Mouse (Mus musculus): ENCODE data around the gene Setd5. TPM values are rescaled to one million over a fixed set of nuclear protein-coding genes. Genes with fewer than 3 reads are reported as not detected.

Gene Setd5
- 104 and 113 TPM in 2 replicates for total RNA-seq (2021)
- long read RNA-seq, experiment 1, partial matches to known transcripts, result 1 of 8 reads
- long read RNA-seq, experiment 1, other reads (novel, unspliced or antisense), result 4 of 8 reads
- long read RNA-seq, experiment 2, partial matches to known transcripts, result 3 of 8 reads
- long read RNA-seq, experiment 2, other reads (novel, unspliced or antisense), result 4 of 8 reads

DNA sequence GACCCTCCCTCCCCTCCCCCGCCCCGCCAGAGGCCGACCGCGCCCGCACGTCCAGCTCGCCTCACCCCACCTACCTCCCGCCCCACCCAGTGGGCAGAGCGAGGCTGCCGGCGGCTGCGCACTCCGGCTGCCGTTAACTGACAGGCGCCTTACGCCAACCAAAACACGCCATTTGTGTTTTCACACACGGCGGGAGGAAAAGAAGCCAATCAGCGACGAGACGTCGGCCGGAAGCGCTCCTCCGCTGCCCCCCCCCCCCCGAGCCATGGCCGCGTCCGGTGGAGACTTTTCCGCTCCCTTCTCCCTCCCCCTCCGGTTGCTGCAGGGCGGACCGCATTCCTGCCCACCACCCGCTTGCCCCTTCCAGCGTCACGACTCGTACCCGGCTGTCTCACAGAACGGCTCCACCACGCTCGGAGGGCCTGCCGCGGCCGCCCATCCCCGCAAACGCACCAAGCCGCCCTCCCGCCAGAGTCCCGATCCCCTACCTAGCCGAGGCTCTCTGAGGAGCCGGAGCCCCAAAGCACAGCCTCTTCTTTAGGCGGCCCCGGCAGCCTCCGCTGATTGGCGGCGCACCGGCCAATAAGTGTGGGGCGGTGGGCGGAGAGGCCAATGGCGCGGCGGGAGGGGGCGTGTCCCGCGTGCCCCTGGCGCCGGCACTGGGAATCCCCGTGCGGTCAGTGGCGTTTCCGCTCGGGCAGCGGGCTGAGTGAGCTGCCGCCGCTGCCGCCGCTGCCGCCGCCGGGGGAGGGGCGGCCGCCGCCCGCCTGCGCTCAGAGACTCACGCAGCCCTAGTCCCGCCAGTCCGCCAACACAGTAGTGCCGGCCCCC is at the start of gene Setd5:
Gene Setd5 (plus strand): TSS at position 680 of the 831 bp plus-strand sequence.
- peak; percentile 99 for DNase-seq

DNA sequence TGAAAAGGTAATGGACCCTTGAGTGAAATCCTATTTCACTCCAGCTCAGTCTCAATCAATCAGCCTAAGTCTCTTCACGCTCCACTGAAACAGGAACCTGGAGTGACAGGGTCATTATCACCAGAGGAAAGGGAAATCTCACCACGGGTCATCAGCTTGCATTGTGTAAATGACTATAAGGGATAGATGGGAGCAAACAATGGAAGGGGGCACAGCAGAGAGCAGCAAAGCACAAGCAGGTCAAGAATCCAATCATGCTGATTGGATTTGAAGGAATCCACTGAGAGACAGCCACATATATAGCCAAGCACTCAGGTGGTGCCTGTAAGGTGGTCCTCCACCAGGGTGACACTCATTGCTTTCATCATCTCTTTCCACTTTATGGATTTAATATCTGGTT is 49.7 kb upstream of the Setd5 start:
- DNase-seq, result no peak

DNA sequence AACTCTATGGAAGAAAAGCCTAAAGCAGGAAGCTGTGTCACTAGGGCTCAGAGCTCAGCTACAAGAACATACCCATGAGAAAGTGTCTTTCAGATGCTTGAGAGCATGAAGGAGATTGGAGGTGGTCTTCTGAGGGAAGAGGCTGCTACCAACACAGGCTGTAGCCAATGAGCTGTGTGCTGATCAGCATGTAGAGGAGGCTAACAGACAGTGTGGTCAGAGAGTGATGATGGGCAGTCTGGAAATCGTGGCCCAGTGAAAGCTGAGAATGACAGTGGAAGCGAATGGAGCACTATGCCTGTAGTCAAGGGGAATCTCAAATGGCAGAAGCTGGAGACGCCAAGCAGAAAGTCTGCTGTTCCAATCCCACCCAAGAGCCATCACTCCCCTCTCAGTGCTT is 48.2 kb upstream of the Setd5 start:
- no peak for DNase-seq

DNA sequence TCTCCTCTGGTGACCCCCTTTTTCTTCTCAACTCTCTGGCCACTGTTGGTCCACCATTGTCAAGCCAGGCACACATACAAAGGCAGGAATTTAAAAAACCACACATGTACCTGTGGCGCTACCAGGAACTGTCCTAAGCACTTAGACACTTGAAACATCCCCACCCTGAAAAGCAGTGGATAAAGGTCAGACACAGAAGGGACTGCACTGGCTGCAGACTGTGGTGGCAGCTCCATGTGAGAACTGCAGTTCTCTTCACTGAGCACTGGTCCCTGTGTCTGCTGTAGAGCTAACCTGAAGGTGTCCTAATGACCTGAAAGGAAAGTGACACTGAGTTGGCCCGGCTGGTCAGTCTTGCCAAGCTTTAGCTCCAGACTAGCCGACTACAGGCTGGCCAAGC is 46.6 kb upstream of the Setd5 start:
- peak; percentile 29 for DNase-seq

DNA sequence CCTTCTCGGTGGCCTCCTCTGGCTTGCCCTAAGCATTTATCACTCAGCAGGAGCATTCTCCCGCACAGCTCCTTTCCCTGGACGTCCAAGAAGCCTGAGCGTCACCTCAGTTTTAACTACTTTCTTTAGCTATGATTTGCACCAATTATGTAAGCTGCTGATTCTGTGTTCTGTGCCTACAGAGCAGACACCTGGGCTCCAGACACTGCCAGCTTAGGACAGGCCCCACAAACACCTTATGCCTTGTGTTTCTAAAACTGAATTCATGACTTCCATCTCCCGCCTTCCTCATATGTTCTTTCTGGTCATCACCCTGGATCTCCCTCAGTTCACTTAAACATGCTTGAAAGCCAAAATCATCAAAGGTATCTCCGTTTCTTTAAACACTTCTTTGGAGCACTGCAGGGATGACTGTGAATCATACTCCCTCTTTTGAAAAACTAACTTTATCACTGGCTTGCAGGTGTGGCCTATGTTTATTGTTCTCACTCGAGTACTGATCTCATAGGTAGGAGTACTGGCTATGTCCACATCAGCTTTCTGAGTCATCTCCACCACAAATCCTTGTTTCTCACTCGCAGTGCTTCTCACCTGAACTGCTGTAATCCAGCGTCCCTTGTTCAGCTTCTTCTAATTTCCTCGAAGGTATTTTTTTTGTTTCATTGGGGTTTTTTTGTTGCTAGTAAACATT is 46.0 kb upstream of the Setd5 start:
- DNase-seq, result no peak

DNA sequence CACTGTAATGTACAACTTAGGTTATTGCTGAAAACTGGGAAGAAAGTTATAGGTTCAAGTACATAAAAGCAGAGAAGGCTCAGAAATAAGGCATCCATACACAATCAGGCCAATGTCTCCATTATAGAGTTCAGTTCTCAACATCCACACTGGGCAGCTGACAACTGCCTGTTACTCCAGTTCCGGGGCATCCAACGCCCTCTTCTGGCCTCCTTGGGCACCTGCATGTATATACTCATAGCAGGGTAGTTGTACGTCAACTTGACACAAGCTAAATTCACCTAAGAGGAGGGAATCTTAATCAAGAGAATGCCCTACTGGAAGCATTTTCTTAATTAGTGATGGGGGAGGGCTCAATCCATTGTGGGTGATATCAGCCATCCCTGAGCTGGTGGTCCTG is 45.0 kb upstream of the Setd5 start:
- DNase-seq, result no peak

DNA sequence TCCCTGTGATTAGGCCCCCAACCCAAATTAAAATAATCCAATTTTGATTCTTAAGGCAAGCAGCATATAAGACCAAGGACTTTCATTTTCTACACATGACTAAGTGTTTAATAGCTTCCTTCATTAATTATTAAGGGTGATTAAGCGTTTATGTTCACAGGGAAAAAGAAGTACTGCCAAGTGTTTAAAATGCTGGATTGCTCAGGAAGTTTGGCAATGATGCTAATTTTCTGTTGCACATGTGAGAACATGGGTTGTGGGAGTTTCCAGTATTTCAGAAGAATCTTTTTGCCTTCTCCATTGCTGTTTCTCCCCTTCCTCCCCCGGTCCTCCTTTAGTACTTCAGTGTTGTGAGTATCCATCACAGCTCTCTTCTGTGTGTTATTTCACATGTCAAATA is 44.0 kb upstream of the Setd5 start:
- DNase-seq, result no peak

DNA sequence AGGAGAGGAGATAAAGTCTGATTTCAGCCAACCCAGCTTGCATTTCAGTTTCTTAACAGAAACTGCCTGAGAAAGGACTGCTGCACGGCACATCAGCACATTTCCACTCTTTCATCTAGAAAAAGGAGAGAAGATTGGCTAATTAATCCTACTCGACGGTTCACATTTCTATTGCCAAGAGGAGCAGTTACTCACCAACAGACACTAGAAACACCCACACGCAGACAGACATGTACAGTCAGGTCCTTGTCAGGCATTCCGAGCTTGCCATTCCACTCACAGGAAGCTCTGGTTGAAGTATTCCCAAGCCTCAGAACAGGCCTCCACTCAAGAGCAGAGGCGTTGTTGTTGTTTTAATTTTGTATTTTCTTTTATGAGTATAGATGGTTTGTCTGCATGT is 42.7 kb upstream of the Setd5 start:
- no peak for DNase-seq

DNA sequence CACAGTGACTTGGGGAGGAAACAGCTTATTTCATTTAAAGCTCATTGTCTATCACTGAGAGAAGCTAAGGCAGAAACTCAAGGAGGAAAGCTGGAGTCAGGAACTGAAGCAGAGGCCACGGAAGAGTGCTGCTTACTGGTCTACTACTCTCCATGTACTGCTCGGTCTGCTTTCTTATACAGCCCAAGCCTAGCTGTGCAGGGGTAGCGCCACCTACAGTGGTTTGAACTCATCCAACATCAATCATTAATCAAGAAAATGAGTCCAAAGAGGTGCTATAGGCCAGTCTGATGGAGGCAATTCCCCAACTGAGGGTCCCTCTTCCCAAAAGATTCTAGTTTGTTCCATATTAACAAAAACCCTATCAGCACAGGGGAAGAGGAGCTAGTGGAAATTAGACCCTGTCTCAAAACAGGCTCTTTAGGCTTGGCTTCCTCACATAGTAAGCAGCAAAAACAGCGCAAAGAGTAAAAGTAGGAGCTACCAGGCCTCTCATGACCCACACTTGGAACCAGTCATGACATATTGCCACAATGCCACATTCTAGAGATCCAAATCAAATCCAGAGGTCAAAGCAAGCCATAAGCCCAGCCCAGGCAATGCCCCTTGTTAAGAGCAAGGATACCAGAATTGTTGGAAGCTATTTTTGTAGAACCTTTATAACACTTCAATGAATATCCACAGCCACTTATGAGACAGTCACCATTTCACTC is 40.5 kb upstream of the Setd5 start:
- DNase-seq, result no peak

DNA sequence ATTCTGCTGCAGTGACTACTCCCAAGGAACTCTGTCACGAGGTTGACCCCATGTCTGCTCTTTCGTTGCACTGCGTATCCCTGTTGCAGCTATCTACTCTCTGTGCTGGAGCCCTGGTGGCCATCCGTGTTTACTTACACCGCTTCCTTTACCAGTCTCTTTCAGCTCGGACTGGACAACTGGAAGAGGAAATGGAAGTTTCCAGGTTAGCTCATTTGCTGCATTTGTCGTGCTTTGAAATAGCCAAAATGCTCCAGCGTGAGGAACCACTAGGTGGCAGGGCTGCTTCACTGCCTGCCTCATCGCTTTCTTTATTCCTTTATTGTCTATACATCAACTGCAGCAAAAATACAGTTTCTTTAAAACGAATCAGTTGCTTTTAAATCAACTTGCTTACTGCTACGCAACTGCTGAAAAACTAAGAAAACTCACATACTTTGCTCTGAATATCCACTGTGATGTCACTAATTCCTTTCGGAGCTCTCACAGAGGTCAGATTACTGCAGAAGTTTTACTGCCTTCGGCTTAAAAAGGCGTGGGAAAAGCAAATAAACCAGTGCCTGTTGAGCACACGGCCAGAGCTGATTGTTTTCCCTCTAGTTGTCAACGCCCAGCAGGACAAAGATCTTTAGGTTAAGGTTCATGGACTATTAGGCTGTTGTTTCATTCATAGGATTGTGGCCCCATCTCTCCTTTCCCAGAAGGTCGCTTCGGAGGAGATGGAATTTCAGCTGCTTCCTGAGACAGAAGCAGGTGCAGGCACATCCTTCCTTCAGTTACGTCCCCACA is 39.0 kb upstream of the Setd5 start:
- peak; percentile 72 for DNase-seq

DNA sequence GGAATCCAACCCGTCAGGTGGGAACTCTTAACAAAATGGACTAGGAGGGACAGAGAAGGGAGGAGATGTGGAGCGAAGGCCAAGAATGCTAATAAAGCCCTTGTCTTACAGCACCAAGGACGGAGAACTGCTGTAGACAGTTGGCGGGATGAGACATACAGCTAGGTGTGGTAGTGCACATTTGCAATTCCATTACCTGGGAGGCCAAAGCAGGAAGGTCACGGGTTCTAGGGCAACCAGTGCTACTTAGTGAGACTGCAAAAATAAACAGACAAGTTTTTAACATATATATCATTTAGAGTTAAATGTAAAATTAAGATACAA is 38.5 kb upstream of the Setd5 start:
- no peak for DNase-seq

DNA sequence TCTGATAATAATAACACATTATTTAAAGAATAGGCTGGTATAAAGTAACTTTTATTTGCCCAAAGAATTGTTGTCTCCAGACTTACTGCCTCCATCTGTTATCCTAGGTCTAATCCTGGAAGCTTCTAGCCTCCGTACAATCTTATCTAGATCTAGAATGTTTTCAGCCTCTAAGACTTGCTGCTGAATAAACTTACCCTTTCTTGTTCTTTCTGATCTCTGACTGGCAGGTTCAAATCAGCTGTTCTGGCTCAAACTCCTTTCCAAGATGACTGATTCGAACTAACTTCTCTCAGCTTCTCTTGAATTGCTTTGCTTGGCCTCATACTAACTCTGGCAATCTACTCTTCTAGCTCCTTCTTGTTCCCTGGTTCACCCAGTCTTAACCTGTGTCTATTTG is 36.8 kb upstream of the Setd5 start:
- DNase-seq, result no peak

DNA sequence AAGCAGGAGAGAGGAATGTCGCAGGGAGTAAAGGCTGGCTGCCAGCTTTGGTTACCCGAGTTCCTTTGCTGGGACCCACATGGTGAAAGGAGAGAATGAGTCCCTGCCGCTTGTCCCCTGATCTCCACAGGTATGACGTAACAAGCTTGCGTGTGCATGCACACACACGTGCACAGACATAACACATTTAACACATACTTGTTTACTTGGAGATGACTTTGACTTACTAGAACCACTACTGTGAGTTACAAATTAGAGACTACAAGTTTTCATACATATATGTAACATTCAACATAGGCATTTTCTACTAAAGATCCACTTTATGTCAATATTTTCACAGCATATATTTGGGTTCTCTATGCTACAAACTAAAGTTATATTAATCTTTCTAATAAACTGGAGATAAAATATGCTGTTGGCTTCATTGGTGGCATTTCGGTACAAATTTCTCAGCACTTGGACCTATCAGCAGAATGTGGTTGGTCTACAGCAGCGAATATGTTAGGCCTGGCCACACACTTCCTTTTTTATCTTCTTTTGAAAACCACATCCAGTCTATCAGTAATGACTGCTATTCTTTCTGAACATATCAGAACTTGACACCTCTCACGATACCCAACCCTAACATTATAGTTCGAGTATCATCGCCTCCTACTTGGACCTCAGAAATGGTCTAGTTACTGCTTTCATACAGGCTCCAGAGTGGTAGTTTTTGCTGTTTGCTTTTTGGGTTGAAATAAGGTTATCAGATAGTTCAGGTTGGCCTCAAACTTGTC is 35.8 kb upstream of the Setd5 start:
- DNase-seq, result no peak

DNA sequence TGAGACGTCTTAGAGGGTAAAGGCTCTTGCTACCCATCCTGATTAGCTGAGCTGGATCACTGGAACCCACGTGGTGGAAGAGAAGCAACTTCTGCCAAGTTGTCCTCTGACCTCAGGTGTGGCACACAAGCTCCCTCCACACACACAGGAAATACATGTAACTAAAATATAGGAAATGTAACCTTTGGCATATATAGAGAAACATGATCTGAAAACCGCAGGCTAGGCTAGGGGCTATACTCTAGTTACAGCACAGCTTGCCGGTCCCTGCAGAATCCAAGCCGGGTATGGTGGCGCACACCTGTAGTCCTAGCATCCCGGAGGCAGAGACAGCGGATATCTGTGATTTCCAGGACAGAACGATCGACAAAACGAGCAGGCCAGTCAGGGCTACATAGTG is 31.6 kb upstream of the Setd5 start:
- DNase-seq, result peak; percentile 30

DNA sequence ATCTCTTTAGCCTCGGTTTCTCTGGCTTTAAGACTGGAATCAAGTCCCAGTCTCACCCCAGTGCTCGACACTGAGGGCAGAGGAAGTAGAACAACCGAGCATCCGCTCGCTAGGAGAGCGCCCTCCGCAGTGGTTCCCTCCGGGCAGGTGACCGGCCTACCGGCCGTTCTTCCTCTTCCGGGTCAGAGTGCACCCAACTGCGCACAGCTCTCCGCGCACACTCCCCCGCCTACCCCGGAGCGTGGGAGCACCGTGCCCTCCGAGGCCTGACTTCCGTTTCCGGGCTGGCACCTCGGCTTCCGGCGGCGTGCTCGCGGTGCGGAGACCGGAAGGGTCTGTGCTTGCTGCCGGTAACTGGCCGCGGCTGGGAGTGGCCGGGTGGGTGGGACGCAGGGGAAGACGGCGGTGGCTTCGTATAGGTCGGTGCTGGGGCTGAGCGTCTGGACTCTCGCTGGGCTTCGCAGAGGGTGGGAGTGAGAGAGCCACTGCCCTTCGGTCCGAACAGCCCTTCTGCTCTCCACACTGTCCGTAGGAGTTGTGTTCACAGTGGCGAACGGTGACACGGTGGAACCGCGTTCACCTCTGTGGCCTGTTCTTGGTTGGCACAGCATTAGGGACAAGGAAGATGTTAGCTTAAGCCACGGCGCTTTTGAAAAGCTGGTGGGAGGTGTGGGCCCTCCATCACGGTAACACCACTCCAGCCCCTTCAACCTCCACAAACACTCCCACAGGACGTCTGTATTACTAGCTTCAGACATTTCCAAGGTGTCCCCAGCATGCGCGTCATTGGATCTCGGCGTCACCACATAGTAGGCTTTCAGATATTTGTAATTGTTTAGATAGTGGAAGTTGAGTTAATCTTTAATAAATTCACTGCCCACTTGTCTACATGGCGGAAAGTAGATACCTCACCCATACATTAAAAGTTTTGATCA is 30.9 kb upstream of the Setd5 start, which contains the start of gene Thumpd3:
Gene Thumpd3 (plus strand): TSS at position 185 of the 935 bp plus-strand sequence.
- DNase-seq, result peak; percentile 99

DNA sequence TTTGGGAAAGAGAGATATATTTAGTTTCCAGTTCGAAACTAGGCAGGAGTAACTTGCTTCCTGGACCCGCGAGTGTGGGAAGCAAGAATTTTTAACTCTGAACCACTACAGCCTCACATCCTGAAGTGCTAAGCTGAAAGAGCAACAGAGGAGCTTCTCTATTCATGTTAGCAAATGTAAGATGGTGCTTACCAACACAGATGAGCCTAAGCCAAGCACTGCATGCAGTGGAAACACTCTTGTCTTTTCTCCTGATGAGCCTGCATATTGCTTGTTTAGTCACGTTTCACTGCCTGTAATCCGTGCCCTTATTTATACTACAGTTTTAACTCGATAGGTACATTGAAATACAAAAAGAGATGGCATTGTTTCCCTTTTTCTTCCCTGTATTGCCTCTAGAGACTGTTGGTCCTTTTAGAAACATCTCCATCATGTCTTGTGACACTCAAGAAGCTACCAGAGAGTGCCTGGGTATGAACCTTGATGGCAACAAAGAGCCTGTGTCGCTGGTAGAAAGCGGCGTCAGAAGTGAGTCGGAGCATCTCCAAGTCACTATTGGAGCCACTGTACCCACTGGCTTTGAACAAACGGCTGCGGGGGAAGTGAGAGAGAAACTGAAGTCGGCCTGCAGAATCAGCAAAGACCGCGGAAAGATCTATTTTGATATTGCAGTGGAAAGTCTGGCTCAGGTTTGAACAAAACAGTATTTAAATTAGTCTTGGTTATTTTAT is 30.0 kb upstream of the Setd5 start:
- DNase-seq, result no peak

DNA sequence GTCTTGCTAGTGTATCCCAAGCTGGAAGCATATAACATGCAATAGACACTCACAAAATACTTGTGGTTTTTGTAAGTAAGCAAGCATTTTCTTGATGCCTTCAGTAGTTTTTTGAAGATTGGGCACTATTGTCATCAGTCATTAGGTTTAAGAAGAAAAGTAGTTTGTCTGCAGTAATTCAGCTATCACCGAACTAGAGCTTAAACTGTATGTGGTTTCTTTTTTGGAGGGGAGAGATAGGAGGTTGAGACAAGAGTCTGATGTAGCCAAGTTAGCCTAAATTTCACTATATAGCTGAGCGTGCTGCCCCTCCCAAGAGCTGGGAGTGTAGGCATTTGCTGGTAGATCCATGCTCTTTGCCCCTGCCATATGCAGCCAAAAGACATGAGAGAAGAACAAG is 28.8 kb upstream of the Setd5 start:
- no peak for DNase-seq

DNA sequence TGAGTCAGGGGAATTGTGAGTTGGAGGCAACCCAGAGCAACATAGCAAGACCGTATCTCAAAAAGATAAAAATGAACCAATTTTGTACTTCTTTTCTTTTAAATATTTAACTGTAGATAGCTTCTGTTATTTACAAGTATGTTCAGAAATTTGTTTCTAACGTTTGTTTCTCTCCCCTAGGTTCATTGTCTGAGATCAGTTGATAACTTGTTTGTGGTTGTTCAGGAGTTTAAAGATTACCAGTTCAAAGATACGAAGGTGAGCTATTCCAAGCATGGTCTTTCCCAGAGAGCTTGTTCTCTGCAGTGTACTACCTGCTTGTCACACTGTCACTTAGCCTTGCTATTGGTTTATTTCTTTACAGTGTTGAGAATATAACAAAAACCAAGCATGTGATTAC is 28.0 kb upstream of the Setd5 start:
- DNase-seq, result no peak

DNA sequence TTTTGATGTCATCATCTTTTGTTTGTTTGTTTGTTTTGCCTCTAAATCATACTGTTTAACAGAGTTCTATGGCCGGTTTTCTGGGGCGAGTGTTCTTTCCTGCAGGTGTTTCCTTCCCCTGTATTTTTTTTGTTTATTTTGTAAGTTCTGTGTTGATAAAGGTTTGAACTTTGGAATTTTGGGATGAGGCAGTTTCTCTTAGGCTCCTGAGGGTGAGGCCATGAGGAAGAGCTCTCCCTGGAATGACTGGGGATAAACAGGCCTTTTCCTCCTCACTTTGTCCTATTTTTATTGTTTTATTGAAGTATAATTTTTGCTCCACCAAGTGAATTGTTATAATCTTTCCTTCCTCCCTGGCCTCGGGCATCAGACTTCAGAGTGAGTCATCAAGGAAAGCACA is 24.2 kb upstream of the Setd5 start:
- DNase-seq, result no peak

Data from adrenal gland, postnatal 14 days (tissue).